Mouse (Mus musculus) frontal cortex, postnatal 10 days (tissue): ENCODE measurements around the gene Gclc.

Experiments
- DNase-seq, 2 experiments: peaks; one replicate each; pipeline ENCODE4 v3.0.0; 2022; ENCODE audit warnings: low spot score in 2 of 2, mixed read lengths in 1 of 2

Gene Gclc

GRCm38 (mm10) chr9:77783006-77783405 is 28.7 kb downstream of the Gclc start:
- DNase-seq, result no peak

- DNase-seq, result no peak
Observed at GRCm38 (mm10) chr9:77785466-77785865, 31.1 kb downstream of the Gclc start.

GRCm38 (mm10) chr9:77787936-77788335 is 33.6 kb downstream of the Gclc start:
- no peak for DNase-seq

- peak; percentile 34 to 43 for DNase-seq
Observed at GRCm38 (mm10) chr9:77789615-77790348, 35.4 kb downstream of the Gclc start.

GRCm38 (mm10) chr9:77793838-77794237 is 39.5 kb downstream of the Gclc start:
- DNase-seq, result no peak

- DNase-seq, result peak in 1 of 2 experiments; percentile 17
Observed at GRCm38 (mm10) chr9:77802461-77802860, 48.1 kb downstream of the Gclc start.

GRCm38 (mm10) chr9:77806426-77806825 is 52.1 kb downstream of the Gclc start:
- DNase-seq, result no peak

GRCm38 (mm10) chr9:77806842-77807668 is 52.7 kb downstream of the Gclc start:
- peak; percentile 53 to 81 for DNase-seq

GRCm38 (mm10) chr9:77808481-77808880 is 54.1 kb downstream of the Gclc start:
- no peak for DNase-seq

- DNase-seq, result no peak
Observed at GRCm38 (mm10) chr9:77818858-77819257, 64.5 kb downstream of the Gclc start.

GRCm38 (mm10) chr9:77819318-77819717 is 65.0 kb downstream of the Gclc start:
- DNase-seq, result no peak

GRCm38 (mm10) chr9:77820836-77821235 is 66.5 kb downstream of the Gclc start:
- no peak for DNase-seq

GRCm38 (mm10) chr9:77825380-77825961 is 71.1 kb downstream of the Gclc start:
- DNase-seq, result no peak

GRCm38 (mm10) chr9:77826237-77826636 is 71.9 kb downstream of the Gclc start:
- no peak for DNase-seq

GRCm38 (mm10) chr9:77828531-77828965 is 74.2 kb downstream of the Gclc start:
- DNase-seq, result no peak

GRCm38 (mm10) chr9:77834259-77834993 is 80.1 kb downstream of the Gclc start:
- no peak for DNase-seq

- no peak for DNase-seq
Observed at GRCm38 (mm10) chr9:77835122-77835521, 80.8 kb downstream of the Gclc start.

- DNase-seq, result no peak
Observed at GRCm38 (mm10) chr9:77835756-77836155, 81.4 kb downstream of the Gclc start.

GRCm38 (mm10) chr9:77838586-77838985 is 84.3 kb downstream of the Gclc start:
- no peak for DNase-seq
